Mouse (Mus musculus): ENCODE data around the gene Relch.
"Not testable (repeated sequence)": the region's sequence is repeated elsewhere in the genome, so short reads cannot be mapped to it uniquely, and the experiment has no call there.

Gene Relch

GRCm38 (mm10) chr1:105663171-105663961 lies at the start of gene Relch, which contains the start of gene Pign:
Gene Relch, plus strand, starts transcription at chr1:105663861.
Gene Pign, minus strand, starts transcription at chr1:105663677.
- DNase-seq = peak; percentile 94 to 99

- DNase-seq = peak; percentile 30 to 42
These were observed 33.2 kb upstream of the Relch start for GRCm38 (mm10) chr1:105630481-105630880.

- DNase-seq = no peak
These were observed 19.6 kb upstream of the Relch start for GRCm38 (mm10) chr1:105644093-105644492.

GRCm38 (mm10) chr1:105650650-105651049 lies 13.0 kb upstream of the Relch start:
- no peak for DNase-seq

- DNase-seq = no peak
These were observed 9.7 kb upstream of the Relch start for GRCm38 (mm10) chr1:105653981-105654380.

- DNase-seq = peak in 1 of 2 experiments; percentile 49
These were observed 3.6 kb upstream of the Relch start for GRCm38 (mm10) chr1:105660015-105660414.

- DNase-seq = no peak
These were observed 866 bp upstream of the Relch start for GRCm38 (mm10) chr1:105662820-105663170.

GRCm38 (mm10) chr1:105663962-105664812 lies 526 bp downstream of the Relch start:
- peak in 1 of 2 experiments; percentile 53 for DNase-seq

GRCm38 (mm10) chr1:105669700-105670099 lies 6.0 kb downstream of the Relch start:
- DNase-seq = no peak

- peak in 1 of 2 experiments; percentile 18 for DNase-seq
These were observed 11.1 kb downstream of the Relch start for GRCm38 (mm10) chr1:105674763-105675162.

GRCm38 (mm10) chr1:105680587-105680986 lies 16.9 kb downstream of the Relch start:
- DNase-seq = peak in 1 of 2 experiments; percentile 33

GRCm38 (mm10) chr1:105685501-105685900 lies 21.8 kb downstream of the Relch start:
- DNase-seq = no peak

- no peak for DNase-seq
These were observed 31.9 kb downstream of the Relch start for GRCm38 (mm10) chr1:105695581-105695980.

- no peak for DNase-seq
These were observed 37.4 kb downstream of the Relch start for GRCm38 (mm10) chr1:105700984-105701530.

GRCm38 (mm10) chr1:105709415-105709814 lies 45.8 kb downstream of the Relch start:
- DNase-seq = no peak

- DNase-seq = peak in 1 of 2 experiments; percentile 60
These were observed 47.6 kb downstream of the Relch start for GRCm38 (mm10) chr1:105711227-105711626.

- no peak for DNase-seq
These were observed 49.2 kb downstream of the Relch start for GRCm38 (mm10) chr1:105712822-105713221.

GRCm38 (mm10) chr1:105718358-105718757 lies 54.7 kb downstream of the Relch start:
- no peak for DNase-seq

GRCm38 (mm10) chr1:105729246-105729645 lies 65.6 kb downstream of the Relch start:
- DNase-seq = not testable (repeated sequence)

GRCm38 (mm10) chr1:105735318-105735717 lies 71.7 kb downstream of the Relch start:
- peak in 1 of 2 experiments; percentile 11 for DNase-seq

GRCm38 (mm10) chr1:105738334-105738733 lies 74.7 kb downstream of the Relch start:
- DNase-seq = no peak

- DNase-seq = no peak
These were observed 75.8 kb downstream of the Relch start for GRCm38 (mm10) chr1:105739493-105739892.

GRCm38 (mm10) chr1:105742481-105742880 lies 78.8 kb downstream of the Relch start:
- no peak for DNase-seq

Measured in cerebellum, postnatal 25 days (tissue).